Mouse (Mus musculus): Measurements from ENCODE around the gene Surf2. TPM values are rescaled to one million over a fixed set of nuclear protein-coding genes. Genes with fewer than 3 reads are reported as not detected.

The Surf2 gene
- polyA plus RNA-seq, 1 experiment from 2014 or later: 33.2 TPM

GRCm38 (mm10) chr2:26912253-26912770 is 3.9 kb upstream of the Surf2 start:
- Histone ChIP-seq H3K36me3 (ENCODE audit: control insufficient read depth, insufficient read depth) (peaks cover 32% of the 10 kb centered on the region), H3K4me1 (replicated peaks; ENCODE audit: control insufficient read depth, insufficient read depth, low read length) (peaks cover 12% of the 10 kb centered on the region), H3K27me3 (replicated peaks; ENCODE audit: control insufficient read depth, insufficient read depth, low read length) (no peaks in the 10 kb centered on the region), H3K9me3 (ENCODE audit: control insufficient read depth) (no peaks in the 10 kb centered on the region), H3K27ac (ENCODE audit: low read depth, low read length) (peak overlapping the region; percentile 90), H3K4me2 (replicated peaks; ENCODE audit: low read depth) (peak overlapping the region; percentile 83), H3K4me3 (ENCODE audit: low read depth, low read length) (peak overlapping the region; percentile 71), H3K9ac (ENCODE audit: low read depth, low read length) (peak overlapping the region; percentile 95)
- WGBS: 62% methylated on average over 5 of the region's 5 CpGs
- TF ChIP-seq CTCF (IDR thresholded peaks at IDR 0.05; ENCODE audit: low read depth): no peak
- ATAC-seq: no peak

GRCm38 (mm10) chr2:26913416-26914147 is 2.6 kb upstream of the Surf2 start:
- Histone ChIP-seq H3K36me3 (ENCODE audit: control insufficient read depth, insufficient read depth) (peaks cover 43% of the 10 kb centered on the region), H3K9ac (ENCODE audit: low read depth, low read length) (no peak overlapping the region), H3K4me1 (replicated peaks; ENCODE audit: control insufficient read depth, insufficient read depth, low read length) (peaks cover 15% of the 10 kb centered on the region), H3K27me3 (replicated peaks; ENCODE audit: control insufficient read depth, insufficient read depth, low read length) (no peaks in the 10 kb centered on the region), H3K4me3 (ENCODE audit: low read depth, low read length) (no peak overlapping the region), H3K4me2 (replicated peaks; ENCODE audit: low read depth) (no peak overlapping the region), H3K27ac (ENCODE audit: low read depth, low read length) (no peak overlapping the region), H3K9me3 (ENCODE audit: control insufficient read depth) (no peaks in the 10 kb centered on the region)
- WGBS: 79% methylated on average over 17 of the region's 17 CpGs
- TF ChIP-seq CTCF (IDR thresholded peaks at IDR 0.05; ENCODE audit: low read depth): no peak
- no peak for ATAC-seq

- no peaks in the 10 kb centered on the region for H3K27me3 ChIP-seq (replicated peaks; ENCODE audit: control insufficient read depth, insufficient read depth, low read length)
- peaks cover 12% of the 10 kb centered on the region for H3K4me1 ChIP-seq (replicated peaks; ENCODE audit: control insufficient read depth, insufficient read depth, low read length)
- TF ChIP-seq CTCF (IDR thresholded peaks at IDR 0.05; ENCODE audit: low read depth): no peak
- H3K36me3 ChIP-seq (ENCODE audit: control insufficient read depth, insufficient read depth): peaks cover 50% of the 10 kb centered on the region
- 54% methylated on average over 8 of the region's 8 CpGs for WGBS
- no peak overlapping the region for H3K9ac ChIP-seq (ENCODE audit: low read depth, low read length)
- peak overlapping the region; percentile 96; the same call in 1 of the 2 replicates for H3K27ac ChIP-seq (ENCODE audit: low read depth, low read length)
- ATAC-seq: no peak
- peak overlapping the region; percentile 24; the same call in 1 of the 2 replicates for H3K4me2 ChIP-seq (replicated peaks; ENCODE audit: low read depth)
- H3K9me3 ChIP-seq (ENCODE audit: control insufficient read depth): no peaks in the 10 kb centered on the region
- no peak overlapping the region for H3K4me3 ChIP-seq (ENCODE audit: low read depth, low read length)
These were observed 1.8 kb upstream of the Surf2 start for GRCm38 (mm10) chr2:26914148-26914941.

- peak overlapping the region; percentile 96 for H3K27ac ChIP-seq (ENCODE audit: low read depth, low read length)
- H3K9ac ChIP-seq (ENCODE audit: low read depth, low read length): peak overlapping the region; percentile 91
- WGBS: 1% methylated on average over 13 of the region's 13 CpGs
- no peak for ATAC-seq
- H3K4me2 ChIP-seq (replicated peaks; ENCODE audit: low read depth): peak overlapping the region; percentile 94
- peaks cover 73% of the 10 kb centered on the region for H3K36me3 ChIP-seq (ENCODE audit: control insufficient read depth, insufficient read depth)
- no peaks in the 10 kb centered on the region for H3K27me3 ChIP-seq (replicated peaks; ENCODE audit: control insufficient read depth, insufficient read depth, low read length)
- TF ChIP-seq CTCF (IDR thresholded peaks at IDR 0.05; ENCODE audit: low read depth): no peak
- H3K4me1 ChIP-seq (replicated peaks; ENCODE audit: control insufficient read depth, insufficient read depth, low read length): peaks cover 12% of the 10 kb centered on the region
- peak overlapping the region; percentile 72 for H3K4me3 ChIP-seq (ENCODE audit: low read depth, low read length)
- H3K9me3 ChIP-seq (ENCODE audit: control insufficient read depth): no peaks in the 10 kb centered on the region
These were observed 571 bp downstream of the Surf2 start for GRCm38 (mm10) chr2:26916738-26917137.

GRCm38 (mm10) chr2:26919684-26920083 is 3.5 kb downstream of the Surf2 start:
- ATAC-seq: no peak

More at GRCm38 (mm10) chr2:26919684-26920083, 3.5 kb downstream of the Surf2 start:
- WGBS: 83% methylated on average over 3 of the region's 3 CpGs
- no peaks in the 10 kb centered on the region for H3K9me3 ChIP-seq (ENCODE audit: control insufficient read depth)
- no peaks in the 10 kb centered on the region for H3K27me3 ChIP-seq (replicated peaks; ENCODE audit: control insufficient read depth, insufficient read depth, low read length)
- H3K27ac ChIP-seq (ENCODE audit: low read depth, low read length): peak overlapping the region; percentile 84; the same call in 1 of the 2 replicates
- peaks cover 7% of the 10 kb centered on the region for H3K4me1 ChIP-seq (replicated peaks; ENCODE audit: control insufficient read depth, insufficient read depth, low read length)
- peaks cover 76% of the 10 kb centered on the region for H3K36me3 ChIP-seq (ENCODE audit: control insufficient read depth, insufficient read depth)
- TF ChIP-seq CTCF (IDR thresholded peaks at IDR 0.05; ENCODE audit: low read depth): no peak
- no peak overlapping the region for H3K4me2 ChIP-seq (replicated peaks; ENCODE audit: low read depth)
- H3K9ac ChIP-seq (ENCODE audit: low read depth, low read length): no peak overlapping the region
- H3K4me3 ChIP-seq (ENCODE audit: low read depth, low read length): no peak overlapping the region

Data from intestine, postnatal 0 days (tissue).